Mouse (Mus musculus) brain, embryonic 14.5 days (tissue): ENCODE measurements around the gene Flywch1. TPM values are rescaled to one million over a fixed set of nuclear protein-coding genes. Genes with fewer than 3 reads are reported as not detected.

Experiments used
- DNase-seq: peaks from one replicate; pipeline ENCODE4 v3.0.0-alpha.2; 2011; ENCODE audit warnings: low read depth
- CTCF ChIP-seq: fragments of 200-500 bp; IDR thresholded peaks from 2 replicates; pipeline ENCODE4 v1.5.1; 2012; ENCODE audit warnings: inconsistent platforms, mild to moderate bottlenecking, moderate library complexity, borderline replicate concordance; ENCODE audit not compliant: insufficient read depth, insufficient read length; ENCODE audit errors: extremely low read depth
- POLR2A ChIP-seq: fragments of 200-500 bp; IDR thresholded peaks from 2 replicates; pipeline ENCODE4 v1.6.1; 2012; ENCODE audit warnings: mild to moderate bottlenecking, inconsistent platforms, borderline replicate concordance; ENCODE audit not compliant: poor library complexity, insufficient read depth, insufficient read length, severe bottlenecking; ENCODE audit errors: extremely low read depth
- polyA plus RNA-seq: library from polyadenylated mRNA; depleted of rRNA; stranded (reverse); fragments of >200 nt; gene quantifications from 2 replicates; pipeline ENCODE4 v1.2.3, GENCODE M21; 2012; rRNA removed

Gene Flywch1
- 110 and 150 TPM in 2 replicates for polyA plus RNA-seq

- TF ChIP-seq POLR2A: peak; percentile 95
- no peak for TF ChIP-seq CTCF
- DNase-seq: peak; percentile 100
Measured at GRCm38 (mm10) chr17:23771284-23772218, at the start of gene Flywch1. TSS of gene Flywch1 (minus strand) at chr17:23771602.

GRCm38 (mm10) chr17:23820731-23821130 is 49.3 kb upstream of the Flywch1 start:
- no peak for DNase-seq
- TF ChIP-seq CTCF: no peak
- TF ChIP-seq POLR2A: no peak

- no peak for TF ChIP-seq CTCF
- TF ChIP-seq POLR2A: no peak
- DNase-seq: no peak
Measured at GRCm38 (mm10) chr17:23819235-23819634, 47.8 kb upstream of the Flywch1 start.

- TF ChIP-seq POLR2A (no peak), CTCF (no peak)
- DNase-seq: no peak
Measured at GRCm38 (mm10) chr17:23818579-23818978, 47.2 kb upstream of the Flywch1 start.

DNA sequence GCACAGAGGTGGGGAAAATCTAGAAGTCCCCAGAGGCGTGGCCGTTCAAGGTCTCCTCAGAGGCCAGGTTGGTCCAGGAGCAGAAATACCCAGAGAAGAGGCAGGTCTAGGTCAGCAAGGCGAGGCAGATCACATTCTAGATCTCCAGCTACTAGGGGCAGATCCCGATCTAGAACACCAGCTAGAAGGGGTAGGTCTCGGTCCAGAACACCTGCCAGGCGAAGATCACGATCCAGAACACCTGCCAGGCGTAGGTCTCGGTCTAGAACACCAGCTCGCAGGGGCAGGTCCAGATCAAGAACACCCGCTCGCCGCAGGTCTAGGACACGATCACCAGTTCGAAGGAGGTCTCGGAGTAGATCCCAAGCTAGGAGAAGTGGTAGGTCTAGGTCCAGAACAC is 44.2 kb upstream of the Flywch1 start:
- no peak for TF ChIP-seq CTCF
- TF ChIP-seq POLR2A: no peak
- no peak for DNase-seq

- TF ChIP-seq POLR2A (no peak), CTCF (no peak)
- no peak for DNase-seq
Measured at GRCm38 (mm10) chr17:23807918-23808317, 36.5 kb upstream of the Flywch1 start.

- TF ChIP-seq CTCF (no peak), POLR2A (no peak)
- no peak for DNase-seq
Measured at GRCm38 (mm10) chr17:23806867-23807266, 35.5 kb upstream of the Flywch1 start.

DNA sequence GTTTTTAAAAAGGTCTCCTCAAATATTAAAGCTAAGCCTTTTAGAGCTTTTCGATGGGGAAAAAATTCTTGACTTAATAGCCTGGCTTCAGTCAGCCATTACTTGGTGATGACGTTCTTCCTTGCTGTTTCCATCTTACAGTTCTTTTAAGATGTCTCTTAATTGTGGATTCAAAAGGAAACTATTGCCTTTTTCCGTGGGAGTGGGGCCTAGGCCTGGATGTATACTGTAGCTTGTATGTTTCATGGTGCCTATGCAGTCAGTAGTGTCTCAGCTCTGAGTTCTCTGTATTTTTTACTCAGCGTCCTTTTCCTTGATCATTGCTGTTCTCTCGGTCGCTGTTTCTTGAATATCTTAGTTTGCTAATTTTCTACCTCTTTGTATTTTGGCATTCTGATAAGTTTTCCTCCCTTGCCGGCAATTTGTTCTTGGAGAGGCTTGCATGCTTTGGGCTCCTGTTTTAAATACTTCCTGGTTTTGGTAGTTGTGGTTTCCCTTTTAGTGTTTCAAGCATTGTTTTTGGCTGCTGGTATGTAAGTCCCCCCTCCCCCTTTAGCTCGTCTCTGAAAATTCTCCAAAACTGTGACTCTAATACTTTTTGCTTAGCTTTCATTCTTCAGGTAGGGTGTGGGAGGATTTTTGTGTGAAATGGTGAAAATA is 33.2 kb upstream of the Flywch1 start:
- TF ChIP-seq POLR2A (no peak), CTCF (no peak)
- DNase-seq: no peak

GRCm38 (mm10) chr17:23803366-23804041 is 32.1 kb upstream of the Flywch1 start:
- peak; percentile 94 for DNase-seq
- no peak for TF ChIP-seq CTCF
- TF ChIP-seq POLR2A: no peak

GRCm38 (mm10) chr17:23802746-23803365 is 31.5 kb upstream of the Flywch1 start:
- TF ChIP-seq CTCF: no peak
- TF ChIP-seq POLR2A: peak; percentile 94

GRCm38 (mm10) chr17:23801627-23802026 is 30.2 kb upstream of the Flywch1 start:
- DNase-seq: no peak

More at GRCm38 (mm10) chr17:23802746-23803365, 31.5 kb upstream of the Flywch1 start:
- peak; percentile 100 for DNase-seq

GRCm38 (mm10) chr17:23797316-23797715 is 25.9 kb upstream of the Flywch1 start:
- TF ChIP-seq CTCF: no peak
- no peak for TF ChIP-seq POLR2A
- DNase-seq: no peak

More at GRCm38 (mm10) chr17:23801627-23802026, 30.2 kb upstream of the Flywch1 start:
- TF ChIP-seq CTCF (no peak), POLR2A (no peak)
